Mouse (Mus musculus) CH12.LX (cell line): ENCODE data around the gene Vtn. TPM values are rescaled to one million over a fixed set of nuclear protein-coding genes. Genes with fewer than 3 reads are reported as not detected.
A peak's percentile ranks its signal among the peaks of the same experiment; 100 is the strongest.

Experiments
- DNase-seq: peaks from one replicate; pipeline ENCODE4 v3.0.0-alpha.2; 2013; ENCODE audit errors: extremely low read depth
- H3K27ac ChIP-seq: 2 replicates; pipeline ENCODE4 v1.5.1; 2012; ENCODE audit warnings: low read depth, mild to moderate bottlenecking, control low read depth, moderate library complexity; ENCODE audit not compliant: insufficient read depth
- H3K27me3 ChIP-seq: replicated peaks from 2 replicates; pipeline ENCODE3; 2012; ENCODE audit warnings: inconsistent platforms
- H3K36me3 ChIP-seq, 2 experiments: replicated peaks in 1 of 2; 2 replicates each; pipeline versions ENCODE3 to v1.6.1; 2012; ENCODE audit warnings: inconsistent platforms in 1 of 2, low read length in 1 of 2, mild to moderate bottlenecking in 1 of 2, mixed read lengths in 1 of 2, moderate library complexity in 1 of 2; ENCODE audit not compliant: control insufficient read depth in 1 of 2, insufficient read depth in 1 of 2
- H3K4me1 ChIP-seq, 2 experiments: 2 replicates each; pipeline ENCODE4 v1.6.1; 2012; ENCODE audit warnings: inconsistent platforms in 1 of 2, moderate library complexity in 1 of 2; ENCODE audit not compliant: insufficient read depth in 2 of 2, control insufficient read depth in 1 of 2
- H3K4me2 ChIP-seq: 2 replicates; pipeline ENCODE4 v1.6.1; 2012; ENCODE audit warnings: low read depth, mild to moderate bottlenecking, control low read depth; ENCODE audit not compliant: poor library complexity, insufficient read depth, severe bottlenecking
- H3K4me3 ChIP-seq, 3 experiments: fragments of 150-350 bp in 1 of 3; sonication (generic) in 1 of 3; replicated peaks in 1 of 3; 2 replicates each; pipeline versions ENCODE3 to v1.5.1; 2011 to 2012; ENCODE audit warnings: low read depth in 2 of 3, low read length in 2 of 3, mild to moderate bottlenecking in 2 of 3, moderate library complexity in 2 of 3, control low read depth in 1 of 3, improper control_type of control experiment in 1 of 3, inconsistent platforms in 1 of 3, mixed read lengths in 1 of 3; ENCODE audit not compliant: poor library complexity in 1 of 3
- H3K79me2 ChIP-seq: replicated peaks from 2 replicates; pipeline ENCODE4 v1.6.1; 2012; ENCODE audit warnings: mild to moderate bottlenecking, moderate library complexity; ENCODE audit not compliant: control insufficient read depth, poor library complexity, insufficient read depth, severe bottlenecking; ENCODE audit errors: extremely low read depth
- H3K9ac ChIP-seq: 2 replicates; pipeline ENCODE4 v1.6.1; 2012; ENCODE audit warnings: low read depth, mild to moderate bottlenecking, control low read depth, moderate library complexity; ENCODE audit not compliant: insufficient read depth
- H3K9me3 ChIP-seq: replicated peaks from 2 replicates; pipeline ENCODE3; 2012; ENCODE audit warnings: low read length, inconsistent platforms, mixed read lengths
- BHLHE40 ChIP-seq: IDR thresholded peaks from 2 replicates; pipeline ENCODE4 v1.6.1; 2011; ENCODE audit warnings: mild to moderate bottlenecking, low read depth, low read length, improper control_type of control experiment
- CHD1 ChIP-seq: IDR thresholded peaks from 2 replicates; pipeline ENCODE4 v1.6.1; 2012; ENCODE audit warnings: low read depth, low read length, improper control_type of control experiment, inconsistent platforms
- CHD2 ChIP-seq: IDR thresholded peaks from 2 replicates; pipeline ENCODE4 v1.6.1; 2011; ENCODE audit warnings: low read length, improper control_type of control experiment
- CTCF ChIP-seq, 2 experiments: IDR thresholded peaks in 1 of 2; conservative IDR thresholded peaks in 1 of 2; 2 replicates each; pipeline ENCODE4 v1.5.1; 2011 to 2012; ENCODE audit warnings: low read depth in 2 of 2, low read length in 2 of 2, improper control_type of control experiment in 1 of 2, inconsistent platforms in 1 of 2, mild to moderate bottlenecking in 1 of 2, moderate library complexity in 1 of 2
- E2F4 ChIP-seq: IDR thresholded peaks from 2 replicates; pipeline ENCODE4 v1.6.1; 2011; ENCODE audit warnings: low read depth, low read length, improper control_type of control experiment; ENCODE audit not compliant: insufficient replicate concordance
- ELF1 ChIP-seq: IDR thresholded peaks from 2 replicates; pipeline ENCODE4 v1.6.1; 2014; ENCODE audit warnings: low read depth, mild to moderate bottlenecking, inconsistent platforms, low read length, improper control_type of control experiment
- EP300 ChIP-seq: IDR thresholded peaks from 2 replicates; pipeline ENCODE4 v1.6.1; 2011; ENCODE audit warnings: low read length, improper control_type of control experiment
- ETS1 ChIP-seq: conservative IDR thresholded peaks from 2 replicates; pipeline ENCODE4 v1.6.1; 2012; ENCODE audit warnings: low read depth, mild to moderate bottlenecking, inconsistent platforms, low read length, improper control_type of control experiment, moderate library complexity
- GABPA ChIP-seq: IDR thresholded peaks from 2 replicates; pipeline ENCODE4 v1.6.1; 2012; ENCODE audit warnings: low read depth, low read length, improper control_type of control experiment, inconsistent platforms; ENCODE audit not compliant: insufficient replicate concordance
- HCFC1 ChIP-seq: IDR thresholded peaks from 2 replicates; pipeline ENCODE4 v1.6.1; 2012; ENCODE audit warnings: low read depth, mild to moderate bottlenecking, inconsistent platforms, low read length, improper control_type of control experiment
- IRF4 ChIP-seq: IDR thresholded peaks from 2 replicates; pipeline ENCODE4 v1.6.1; 2014; ENCODE audit warnings: low read depth, mild to moderate bottlenecking, inconsistent platforms, low read length, improper control_type of control experiment
- JUN ChIP-seq: IDR thresholded peaks from 2 replicates; pipeline ENCODE4 v1.6.1; 2011; ENCODE audit warnings: low read depth, mild to moderate bottlenecking, low read length, improper control_type of control experiment, moderate library complexity; ENCODE audit not compliant: insufficient read depth
- JUND ChIP-seq: conservative IDR thresholded peaks from 2 replicates; pipeline ENCODE4 v1.6.1; 2011; ENCODE audit warnings: low read depth, low read length, improper control_type of control experiment
- KAT2A ChIP-seq: IDR thresholded peaks from 2 replicates; pipeline ENCODE4 v1.6.1; 2012; ENCODE audit warnings: low read length, improper control_type of control experiment, inconsistent platforms; ENCODE audit not compliant: insufficient replicate concordance
- MAFK ChIP-seq: IDR thresholded peaks from 2 replicates; pipeline ENCODE4 v1.6.1; 2011; ENCODE audit warnings: low read length, improper control_type of control experiment; ENCODE audit not compliant: insufficient replicate concordance
- MAX ChIP-seq: IDR thresholded peaks from 2 replicates; pipeline ENCODE4 v1.6.1; 2011; ENCODE audit warnings: low read length, improper control_type of control experiment
- MAZ ChIP-seq: IDR thresholded peaks from 2 replicates; pipeline ENCODE4 v1.6.1; 2012; ENCODE audit warnings: low read depth, mild to moderate bottlenecking, inconsistent platforms, low read length, improper control_type of control experiment, moderate library complexity
- MEF2A ChIP-seq: IDR thresholded peaks from 2 replicates; pipeline ENCODE4 v1.6.1; 2014; ENCODE audit warnings: low read depth, mild to moderate bottlenecking, inconsistent platforms, low read length, improper control_type of control experiment, borderline replicate concordance
- MXI1 ChIP-seq: IDR thresholded peaks from 2 replicates; pipeline ENCODE4 v1.6.1; 2011; ENCODE audit warnings: mild to moderate bottlenecking, low read depth, low read length, improper control_type of control experiment
- MYC ChIP-seq: IDR thresholded peaks from 2 replicates; pipeline ENCODE4 v1.6.1; 2011; ENCODE audit warnings: low read depth, mild to moderate bottlenecking, improper control_type of control experiment, low read length
- NELFE ChIP-seq: IDR thresholded peaks from 2 replicates; pipeline ENCODE4 v1.6.1; 2011; ENCODE audit warnings: low read depth, low read length, improper control_type of control experiment
- NRF1 ChIP-seq: IDR thresholded peaks from 2 replicates; pipeline ENCODE4 v1.6.1; 2014; ENCODE audit warnings: low read depth, mild to moderate bottlenecking, inconsistent platforms, low read length, improper control_type of control experiment, moderate library complexity
- PAX5 ChIP-seq: IDR thresholded peaks from 2 replicates; pipeline ENCODE4 v1.6.1; 2012; ENCODE audit warnings: low read length, inconsistent platforms, mixed read lengths
- POLR2A ChIP-seq: IDR thresholded peaks from 2 replicates; pipeline ENCODE4 v1.6.1; 2011; ENCODE audit warnings: low read depth, mild to moderate bottlenecking, improper control_type of control experiment, low read length
- POLR2AphosphoS2 ChIP-seq: IDR thresholded peaks from 2 replicates; pipeline ENCODE4 v1.6.1; 2011; ENCODE audit warnings: low read depth, low read length, improper control_type of control experiment
- RAD21 ChIP-seq: IDR thresholded peaks from 2 replicates; pipeline ENCODE4 v1.6.1; 2011; ENCODE audit warnings: low read depth, mild to moderate bottlenecking, low read length, improper control_type of control experiment, moderate library complexity
- RCOR1 ChIP-seq: conservative IDR thresholded peaks from 2 replicates; pipeline ENCODE4 v1.6.1; 2012; ENCODE audit warnings: low read depth, mild to moderate bottlenecking, inconsistent platforms, low read length, improper control_type of control experiment
- SIN3A ChIP-seq: IDR thresholded peaks from 2 replicates; pipeline ENCODE4 v1.6.1; 2012; ENCODE audit warnings: low read length, improper control_type of control experiment, inconsistent platforms
- SMC3 ChIP-seq: IDR thresholded peaks from 2 replicates; pipeline ENCODE4 v1.6.1; 2011; ENCODE audit warnings: low read depth, low read length, improper control_type of control experiment
- TBP ChIP-seq: conservative IDR thresholded peaks from 2 replicates; pipeline ENCODE4 v1.6.1; 2011; ENCODE audit warnings: low read depth, low read length, improper control_type of control experiment
- TCF12 ChIP-seq: IDR thresholded peaks from 2 replicates; pipeline ENCODE4 v1.6.1; 2014; ENCODE audit warnings: low read depth, mild to moderate bottlenecking, inconsistent platforms, low read length, improper control_type of control experiment
- UBTF ChIP-seq: IDR thresholded peaks from 2 replicates; pipeline ENCODE4 v1.6.1; 2012; ENCODE audit warnings: low read depth, mild to moderate bottlenecking, inconsistent platforms, low read length, improper control_type of control experiment, moderate library complexity
- USF1 ChIP-seq: IDR thresholded peaks from 2 replicates; pipeline ENCODE4 v1.6.1; 2014; ENCODE audit warnings: low read depth, mild to moderate bottlenecking, inconsistent platforms, low read length, improper control_type of control experiment
- USF2 ChIP-seq: conservative IDR thresholded peaks from 2 replicates; pipeline ENCODE4 v1.6.1; 2011; ENCODE audit warnings: low read depth, low read length, improper control_type of control experiment
- ZC3H11A ChIP-seq: IDR thresholded peaks from 2 replicates; pipeline ENCODE4 v1.6.1; 2012; ENCODE audit warnings: low read depth, mild to moderate bottlenecking, inconsistent platforms, low read length, improper control_type of control experiment
- ZKSCAN1 ChIP-seq: IDR thresholded peaks from 2 replicates; pipeline ENCODE4 v1.6.1; 2012; ENCODE audit warnings: low read depth, inconsistent platforms, low read length, improper control_type of control experiment, borderline replicate concordance
- ZMIZ1 ChIP-seq: IDR thresholded peaks from 2 replicates; pipeline ENCODE4 v1.6.1; 2012; ENCODE audit warnings: low read depth, mild to moderate bottlenecking, inconsistent platforms, low read length, improper control_type of control experiment
- ZNF384 ChIP-seq: IDR thresholded peaks from 2 replicates; pipeline ENCODE4 v1.6.1; 2012; ENCODE audit warnings: low read depth, low read length, improper control_type of control experiment, inconsistent platforms
- dilution Hi-C: fragments of 300-500 bp; cut with MboI; formaldehyde crosslinking; loops from 2 replicates; pipeline ENCODE4 v1.14.3; 2020; ENCODE audit warnings: low sequenced_read_pairs; ENCODE audit not compliant: extremely low pct_unique_long_range_greater_than_20kb, extremely low pct_ligation_motif_present
- in situ Hi-C: fragments of 300-500 bp; cut with MboI; formaldehyde crosslinking; loops from 3 replicates; pipeline ENCODE4 v1.14.3; 2019; ENCODE audit warnings: low sequenced_read_pairs, low pct_ligation_motif_present, low pct_unique_long_range_greater_than_20kb, mixed read lengths
- polyA plus RNA-seq: library from polyadenylated mRNA; unstranded; fragments of >175 nt; gene quantifications from 2 replicates; pipeline ENCODE4 v1.2.1, GENCODE M21; 2012; ENCODE audit warnings: low read depth; ENCODE audit not compliant: insufficient read length
- total RNA-seq, 2 experiments: library from RNA; depleted of rRNA; stranded (reverse); fragments of 300-350 nt in 1 of 2; fragments of >200 nt in 1 of 2; gene quantifications; 2 replicates each; pipeline ENCODE4 v1.2.3; 2012 to 2014

Gene Vtn
- total and polyA plus RNA-seq, 3 experiments = not detected

GRCm38 (mm10) chr11:78488168-78488567, 10.7 kb upstream of the Vtn start:
- Histone ChIP-seq H3K36me3 (no peaks in the 10 kb centered on the region), H3K4me1 (peaks cover 0 to 4% of the 10 kb centered on the region in 2 experiments; a peak in 1 of 4 replicates), H3K4me3 (no peak overlapping the region), H3K9ac (no peak overlapping the region), H3K9me3 (no peaks in the 10 kb centered on the region), H3K27me3 (no peaks in the 10 kb centered on the region), H3K4me2 (no peak overlapping the region), H3K27ac (no peak overlapping the region), H3K79me2 (no peaks in the 10 kb centered on the region)
- in situ Hi-C loops (no loop called here), dilution Hi-C loops (no loop called here)
- TF ChIP-seq MAFK (no peak), TBP (no peak), GABPA (no peak), MAZ (0 out of 2 replicates have a peak, but pooled peaks have one; percentile 26), RAD21 (peak; percentile 96), IRF4 (peak; percentile 73; the same call in 1 of the 2 replicates), CHD1 (no peak), PAX5 (no peak), ZMIZ1 (no peak), EP300 (no peak), NRF1 (no peak), HCFC1 (no peak), MAX (no peak), RCOR1 (no peak), SIN3A (no peak; the same call in 1 of the 2 replicates), JUN (no peak), UBTF (no peak), ZNF384 (no peak), JUND (no peak), ZKSCAN1 (no peak), ELF1 (no peak), POLR2AphosphoS2 (no peak), ETS1 (no peak), MYC (0 out of 2 replicates have a peak, but pooled peaks have one; percentile 27), NELFE (peak; percentile 57; the same call in 1 of the 2 replicates), ZC3H11A (peak; percentile 56; the same call in 1 of the 2 replicates), USF1 (no peak), CTCF (conservative IDR thresholded peaks at IDR 0.05 in 1 of 2, IDR thresholded peaks at IDR 0.05 in 1 of 2; ENCODE audit: low read depth in 2 of 2, low read length in 2 of 2) (peak; percentile 71 to 96), MEF2A (no peak), BHLHE40 (no peak), KAT2A (no peak), SMC3 (peak; percentile 85), CHD2 (no peak), TCF12 (no peak), MXI1 (no peak), POLR2A (no peak), USF2 (no peak), E2F4 (no peak)
- DNase-seq = peak; percentile 69
